Mouse (Mus musculus) cerebellum, adult 2 months (tissue): ENCODE data around the gene N4bp2. TPM values are rescaled to one million over a fixed set of nuclear protein-coding genes. Genes with fewer than 3 reads are reported as not detected.
"Not testable (repeated sequence)": the region's sequence is repeated elsewhere in the genome, so short reads cannot be mapped to it uniquely, and the experiment has no call there.

ENCODE experiments used
- DNase-seq, 2 experiments: peaks; one replicate each; pipeline ENCODE4 v3.0.0; 2021
- H3K27ac ChIP-seq: fragments of 200-500 bp; 2 replicates; pipeline ENCODE4 v1.5.1; 2012; ENCODE audit warnings: low read length, control low read depth, inconsistent platforms; ENCODE audit not compliant: insufficient read depth
- H3K27me3 ChIP-seq: fragments of 200-500 bp; 2 replicates; pipeline ENCODE4 v1.6.1; 2012; ENCODE audit warnings: inconsistent platforms, mild to moderate bottlenecking, low read length, moderate library complexity; ENCODE audit not compliant: control insufficient read depth, insufficient read depth
- H3K4me1 ChIP-seq: fragments of 200-500 bp; 2 replicates; pipeline ENCODE4 v1.6.1; 2011; ENCODE audit warnings: low read length; ENCODE audit not compliant: control insufficient read depth, insufficient read depth
- H3K4me3 ChIP-seq: fragments of 200-500 bp; replicated peaks from 2 replicates; pipeline ENCODE3; 2011; ENCODE audit warnings: mild to moderate bottlenecking, low read depth, low read length, control low read depth; ENCODE audit not compliant: insufficient read depth
- CTCF ChIP-seq: fragments of 200-500 bp; IDR thresholded peaks from 2 replicates; pipeline ENCODE4 v1.5.1; 2011; ENCODE audit warnings: low read depth, mild to moderate bottlenecking, control low read depth, low read length, moderate library complexity, borderline replicate concordance; ENCODE audit not compliant: insufficient read depth
- POLR2A ChIP-seq: fragments of 200-500 bp; IDR thresholded peaks from 2 replicates; pipeline ENCODE4 v1.6.1; 2011; ENCODE audit warnings: low read length, control low read depth, borderline replicate concordance; ENCODE audit not compliant: insufficient read depth
- WGBS: fragments of 180-500 bp; shearing (Covaris S2); methylation state at CpG from one replicate; pipeline ENCODE4 v1.1.7; 2018; 5-methylcytosine and 5-hydroxymethylcytosine counted together
- polyA plus RNA-seq: library from polyadenylated mRNA; depleted of rRNA; stranded (reverse); fragments of >200 nt; gene quantifications from 2 replicates; pipeline ENCODE4 v1.2.3, GENCODE M21; 2012

Gene N4bp2
- polyA plus RNA-seq, 1 experiment = 5.7 TPM

DNA sequence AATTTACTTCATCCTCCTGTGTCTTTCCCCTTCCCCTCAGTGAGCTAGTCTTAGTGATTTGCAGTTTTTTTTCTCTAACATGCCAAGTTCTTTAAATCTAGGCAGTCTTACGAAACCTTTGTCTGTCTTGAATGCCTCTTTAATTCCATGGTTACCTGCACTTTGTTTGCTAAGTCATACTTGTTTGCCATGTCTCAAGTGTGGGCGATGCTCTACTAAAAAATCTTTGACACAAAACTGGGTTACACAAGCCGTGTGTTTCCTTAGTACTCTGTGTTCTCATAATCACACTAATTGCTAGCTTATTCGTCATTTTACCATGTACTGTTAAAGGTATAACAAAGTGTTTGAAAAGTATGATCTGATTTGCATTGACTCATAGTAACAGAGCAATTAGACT is 7.2 kb downstream of the N4bp2 start:
- TF ChIP-seq CTCF = no peak
- TF ChIP-seq POLR2A = no peak
- 92% methylated on average over 4 of the region's 4 CpGs for WGBS
- no peak for DNase-seq
- H3K4me1 ChIP-seq = no peaks in the 10 kb centered on the region
- no peak overlapping the region for H3K27ac ChIP-seq
- no peaks in the 10 kb centered on the region for H3K27me3 ChIP-seq
- no peak overlapping the region for H3K4me3 ChIP-seq

DNA sequence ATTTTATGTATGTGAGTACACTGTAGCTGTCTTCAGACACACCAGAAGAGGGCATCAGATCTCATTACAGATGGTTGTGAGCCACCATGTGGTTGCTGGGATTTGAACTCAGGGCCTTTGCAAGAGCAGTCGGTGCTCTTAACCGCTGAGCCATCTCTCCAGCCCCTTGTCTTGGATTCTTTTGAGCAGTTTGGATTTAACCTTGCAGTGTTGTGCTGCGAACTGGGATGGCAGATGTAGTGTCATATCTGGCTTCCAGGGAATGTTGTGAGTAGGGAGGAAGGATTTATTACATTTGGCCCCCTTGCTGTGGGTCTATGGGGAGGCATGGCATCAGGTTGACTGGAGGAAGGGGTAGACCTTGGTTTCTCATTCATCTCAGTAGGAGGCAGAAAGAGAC is 10.6 kb downstream of the N4bp2 start:
- not testable (repeated sequence) for H3K27ac ChIP-seq, H3K4me3 ChIP-seq, H3K27me3 ChIP-seq, DNase-seq, H3K4me1 ChIP-seq
- 97% methylated on average over 3 of the region's 3 CpGs for WGBS

- TF ChIP-seq POLR2A (no peak), CTCF (no peak)
- no peak overlapping the region for H3K4me3 ChIP-seq
- no peaks in the 10 kb centered on the region for H3K27me3 ChIP-seq
- WGBS = 81% methylated on average over 4 of the region's 4 CpGs
- no peak for DNase-seq
- no peak overlapping the region for H3K27ac ChIP-seq
- H3K4me1 ChIP-seq = no peaks in the 10 kb centered on the region
Measured at GRCm38 (mm10) chr5:65776166-65776565, 12.8 kb downstream of the N4bp2 start.

GRCm38 (mm10) chr5:65776907-65777306 is 13.6 kb downstream of the N4bp2 start:
- no peak overlapping the region for H3K27ac ChIP-seq
- H3K27me3 ChIP-seq = no peaks in the 10 kb centered on the region
- H3K4me3 ChIP-seq = no peak overlapping the region
- 98% methylated on average over 3 of the region's 3 CpGs for WGBS
- no peak for DNase-seq
- no peaks in the 10 kb centered on the region for H3K4me1 ChIP-seq
- no peak for TF ChIP-seq POLR2A
- no peak for TF ChIP-seq CTCF

GRCm38 (mm10) chr5:65778986-65779385 is 15.7 kb downstream of the N4bp2 start:
- H3K4me1 ChIP-seq, H3K27me3 ChIP-seq, H3K4me3 ChIP-seq, DNase-seq, H3K27ac ChIP-seq: not testable (repeated sequence)
- 98% methylated on average over 4 of the region's 4 CpGs for WGBS

- no peak for TF ChIP-seq CTCF
- Histone ChIP-seq H3K4me1 (no peaks in the 10 kb centered on the region), H3K27ac (no peak overlapping the region), H3K4me3 (no peak overlapping the region), H3K27me3 (no peaks in the 10 kb centered on the region)
- no peak for DNase-seq
- 45% methylated on average over 3 of the region's 3 CpGs for WGBS
Measured at GRCm38 (mm10) chr5:65779401-65780063, 16.2 kb downstream of the N4bp2 start.

DNA sequence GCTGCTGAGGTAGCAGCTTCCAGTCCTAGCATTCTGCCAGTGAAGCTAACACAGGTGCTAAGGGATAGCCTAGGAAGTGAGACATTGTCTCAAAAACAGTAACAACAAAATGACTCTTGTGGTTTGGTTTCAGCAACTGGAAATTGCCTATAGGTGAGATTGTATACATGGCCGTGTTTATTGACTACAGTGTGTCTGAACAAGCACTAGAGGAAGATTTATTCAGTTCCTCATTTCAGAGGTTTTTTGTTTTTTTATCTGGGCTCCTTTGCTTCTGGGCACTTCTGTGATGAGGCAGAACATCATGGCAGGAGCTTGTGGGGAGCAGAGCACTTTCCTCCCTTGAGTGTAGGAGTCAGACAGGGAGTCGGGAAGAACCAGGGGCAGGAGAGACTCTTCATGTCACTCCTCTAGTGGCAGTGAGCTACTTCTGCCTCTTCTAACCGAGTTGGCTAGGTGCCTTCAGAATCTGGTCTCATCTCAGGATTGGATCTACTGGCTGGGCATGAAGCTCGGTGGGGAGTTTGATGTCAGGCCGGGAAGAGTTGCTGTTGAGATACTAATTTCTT is 17.9 kb downstream of the N4bp2 start:
- H3K4me1 ChIP-seq = no peaks in the 10 kb centered on the region
- no peak for TF ChIP-seq CTCF
- TF ChIP-seq POLR2A = no peak
- no peak overlapping the region for H3K4me3 ChIP-seq
- no peak for DNase-seq
- no peak overlapping the region for H3K27ac ChIP-seq
- 51% methylated on average over 5 of the region's 5 CpGs for WGBS
- no peaks in the 10 kb centered on the region for H3K27me3 ChIP-seq

- Histone ChIP-seq H3K27me3 (no peaks in the 10 kb centered on the region), H3K4me3 (no peak overlapping the region), H3K4me1 (no peaks in the 10 kb centered on the region), H3K27ac (no peak overlapping the region)
- 86% methylated on average over 13 of the region's 13 CpGs for WGBS
- no peak for TF ChIP-seq POLR2A
- no peak for TF ChIP-seq CTCF
- no peak for DNase-seq
Measured at GRCm38 (mm10) chr5:65781769-65782715, 18.7 kb downstream of the N4bp2 start.
